Mouse (Mus musculus) heart, embryonic 11.5 days (tissue): Measurements from ENCODE around the gene Thap7. TPM values are rescaled to one million over a fixed set of nuclear protein-coding genes. Genes with fewer than 3 reads are reported as not detected.

ENCODE experiments used
- ATAC-seq: fragments of 200-750 bp; cut with Nextera tagmentation; replicated peaks from 2 replicates; pipeline ENCODE4 v1.8.0; 2017; ENCODE audit warnings: moderate library complexity; ENCODE audit not compliant: insufficient number of reproducible peaks, low FRiP score, low TSS enrichment
- H3K27ac ChIP-seq: fragments of 300-500 bp; sonication (generic); 2 replicates; pipeline ENCODE4 v1.5.1; 2014; ENCODE audit warnings: mild to moderate bottlenecking, low read depth, low read length
- H3K27me3 ChIP-seq: fragments of 300-500 bp; sonication (generic); 2 replicates; pipeline ENCODE4 v1.6.1; 2014; ENCODE audit warnings: mild to moderate bottlenecking, low read length, mixed read lengths; ENCODE audit not compliant: control insufficient read depth, insufficient read depth
- H3K36me3 ChIP-seq: fragments of 300-500 bp; sonication (generic); 2 replicates; pipeline ENCODE4 v1.6.1; 2014; ENCODE audit warnings: mild to moderate bottlenecking, low read length, moderate library complexity, mixed read lengths; ENCODE audit not compliant: control insufficient read depth, insufficient read depth
- H3K4me1 ChIP-seq: fragments of 300-500 bp; sonication (generic); 2 replicates; pipeline ENCODE4 v1.6.1; 2014; ENCODE audit warnings: low read length; ENCODE audit not compliant: control insufficient read depth, insufficient read depth
- H3K4me2 ChIP-seq: fragments of 300-500 bp; sonication (generic); 2 replicates; pipeline ENCODE4 v1.6.1; 2014; ENCODE audit warnings: mild to moderate bottlenecking, moderate library complexity
- H3K4me3 ChIP-seq: fragments of 300-500 bp; sonication (generic); 2 replicates; pipeline ENCODE4 v1.5.1; 2014; ENCODE audit warnings: low read depth, low read length
- H3K9ac ChIP-seq: fragments of 300-500 bp; sonication (generic); 2 replicates; pipeline ENCODE4 v1.6.1; 2014; ENCODE audit warnings: mild to moderate bottlenecking, low read depth, low read length, moderate library complexity
- H3K9me3 ChIP-seq: fragments of 300-500 bp; sonication (generic); replicated peaks from 2 replicates; pipeline ENCODE4 v1.6.1; 2016; ENCODE audit warnings: low read length; ENCODE audit not compliant: control insufficient read depth
- WGBS: fragments of 180-500 bp; shearing (Covaris S2); extraction: QIAGEN DNeasy Blood & Tissue Kit; methylation state at CpG from one replicate; pipeline ENCODE4 v1.1.7; 2014; ENCODE audit not compliant: insufficient replicate concordance; 5-methylcytosine and 5-hydroxymethylcytosine counted together
- polyA plus RNA-seq: library from polyadenylated mRNA; unstranded; fragments of >200 nt; fragmentation: Nextera tagmentation; extraction: Ambion mirVana; gene quantifications from 2 replicates; pipeline ENCODE4 v1.2.1, GENCODE M21; 2014

The Thap7 gene
- polyA plus RNA-seq, 1 experiment from 2014 or later: 34.0 TPM

- no peak for ATAC-seq
- H3K4me2 ChIP-seq: no peak overlapping the region
- H3K9ac ChIP-seq: no peak overlapping the region
- H3K4me1 ChIP-seq: peaks cover 14% of the 10 kb centered on the region
- no peaks in the 10 kb centered on the region for H3K9me3 ChIP-seq
- H3K27ac ChIP-seq: no peak overlapping the region
- H3K4me3 ChIP-seq: no peak overlapping the region
- H3K27me3 ChIP-seq: no peaks in the 10 kb centered on the region
- H3K36me3 ChIP-seq: 0 out of 2 replicates have a peak, but pooled peaks cover 3% of the 10 kb centered on the region
- 82% methylated on average over 5 of the region's 5 CpGs for WGBS
Measured at GRCm38 (mm10) chr16:17507018-17507552, 23.9 kb downstream of the Thap7 start.

GRCm38 (mm10) chr16:17502681-17503080 is 28.3 kb downstream of the Thap7 start:
- WGBS: 67% methylated on average over 4 of the region's 4 CpGs

GRCm38 (mm10) chr16:17499249-17499883 is 31.6 kb downstream of the Thap7 start:
- 0 out of 2 replicates have a peak, but pooled peaks have one; percentile 14 for ATAC-seq
- peaks cover 11% of the 10 kb centered on the region for H3K4me1 ChIP-seq
- no peak overlapping the region for H3K9ac ChIP-seq
- H3K27ac ChIP-seq: no peak overlapping the region
- no peaks in the 10 kb centered on the region for H3K9me3 ChIP-seq
- H3K4me2 ChIP-seq: no peak overlapping the region
- H3K27me3 ChIP-seq: no peaks in the 10 kb centered on the region
- WGBS: 36% methylated on average over 10 of the region's 10 CpGs
- no peak overlapping the region for H3K4me3 ChIP-seq
- no peaks in the 10 kb centered on the region for H3K36me3 ChIP-seq

More at GRCm38 (mm10) chr16:17502681-17503080, 28.3 kb downstream of the Thap7 start:
- no peak overlapping the region for H3K4me3 ChIP-seq
- no peaks in the 10 kb centered on the region for H3K9me3 ChIP-seq
- no peak overlapping the region for H3K4me2 ChIP-seq
- H3K4me1 ChIP-seq: peaks cover 4% of the 10 kb centered on the region; the same call in 1 of the 2 replicates
- H3K27ac ChIP-seq: no peak overlapping the region
- no peaks in the 10 kb centered on the region for H3K36me3 ChIP-seq
- no peak overlapping the region for H3K9ac ChIP-seq
- no peaks in the 10 kb centered on the region for H3K27me3 ChIP-seq
- ATAC-seq: no peak

- Histone ChIP-seq H3K36me3 (no peaks in the 10 kb centered on the region), H3K27ac (no peak overlapping the region), H3K4me3 (no peak overlapping the region), H3K4me1 (peaks cover 11% of the 10 kb centered on the region), H3K9ac (no peak overlapping the region), H3K27me3 (peaks cover 2% of the 10 kb centered on the region; the same call in 1 of the 2 replicates), H3K4me2 (no peak overlapping the region), H3K9me3 (no peaks in the 10 kb centered on the region)
- no peak for ATAC-seq
- 70% methylated on average over 2 of the region's 2 CpGs for WGBS
Measured at GRCm38 (mm10) chr16:17496499-17497305, 34.2 kb downstream of the Thap7 start.

GRCm38 (mm10) chr16:17491896-17492561 is 38.9 kb downstream of the Thap7 start:
- Histone ChIP-seq H3K4me1 (peaks cover 15% of the 10 kb centered on the region), H3K9me3 (no peaks in the 10 kb centered on the region), H3K4me3 (no peak overlapping the region), H3K27ac (no peak overlapping the region), H3K36me3 (no peaks in the 10 kb centered on the region), H3K27me3 (peaks cover 21% of the 10 kb centered on the region), H3K9ac (no peak overlapping the region), H3K4me2 (no peak overlapping the region)
- 59% methylated on average over 5 of the region's 5 CpGs for WGBS
- ATAC-seq: no peak

- Histone ChIP-seq H3K4me3 (no peak overlapping the region), H3K4me1 (peaks cover 8% of the 10 kb centered on the region), H3K36me3 (no peaks in the 10 kb centered on the region), H3K4me2 (no peak overlapping the region), H3K27me3 (peaks cover 21% of the 10 kb centered on the region), H3K27ac (no peak overlapping the region), H3K9ac (no peak overlapping the region), H3K9me3 (no peaks in the 10 kb centered on the region)
- ATAC-seq: no peak
- WGBS: 78% methylated on average over 5 of the region's 5 CpGs
Measured at GRCm38 (mm10) chr16:17491154-17491553, 39.8 kb downstream of the Thap7 start.

GRCm38 (mm10) chr16:17489469-17490111 is 41.3 kb downstream of the Thap7 start, which contains the start of gene Aifm3:
Gene Aifm3 (plus strand): TSS chr16:17489611.
- 1% methylated on average over 47 of the region's 47 CpGs for WGBS
- peak within 1 kb of the TSS; percentile 64 for H3K9ac ChIP-seq
- peak within 1 kb of the TSS; percentile 97 for H3K4me2 ChIP-seq
- no peaks in the 10 kb centered on the region for H3K9me3 ChIP-seq
- H3K27ac ChIP-seq: no peak within 1 kb of the TSS
- H3K4me1 ChIP-seq: peaks cover 18% of the 10 kb centered on the region
- ATAC-seq: peak; percentile 62
- peaks cover 21% of the 10 kb centered on the region for H3K27me3 ChIP-seq
- H3K36me3 ChIP-seq: peaks cover 5% of the 10 kb centered on the region; the same call in 1 of the 2 replicates
- H3K4me3 ChIP-seq: peak within 1 kb of the TSS; percentile 58
